Mouse (Mus musculus): ENCODE measurements around the gene Acp2. TPM values are rescaled to one million over a fixed set of nuclear protein-coding genes. Genes with fewer than 3 reads are reported as not detected.
"Not testable (repeated sequence)": the region's sequence is repeated elsewhere in the genome, so short reads cannot be mapped to it uniquely, and the experiment has no call there.

Acp2 gene
- polyA plus RNA-seq, 1 experiment from 2014 or later, result 24.2 TPM

- no peak for DNase-seq (ENCODE audit: low spot score)
- Histone ChIP-seq H3K4me3 (peak overlapping the region; percentile 87), H3K4me1 (peaks cover 16% of the 10 kb centered on the region), H3K27ac (peak overlapping the region; percentile 96), H3K9me3 (no peaks in the 10 kb centered on the region), H3K27me3 (ENCODE audit: insufficient read depth, poor library complexity, severe bottlenecking) (no peaks in the 10 kb centered on the region), H3K36me3 (peaks cover 35% of the 10 kb centered on the region)
- WGBS, result 15% methylated on average over 20 of the region's 20 CpGs
These were observed 429 bp downstream of the Acp2 start for GRCm38 (mm10) chr2:91202972-91203656.

- H3K36me3 ChIP-seq, result peaks cover 64% of the 10 kb centered on the region
- no peak for DNase-seq (ENCODE audit: low spot score)
- 89% methylated on average over 9 of the region's 9 CpGs for WGBS
These were observed 3.6 kb downstream of the Acp2 start for GRCm38 (mm10) chr2:91206254-91206775.

GRCm38 (mm10) chr2:91213311-91213710 is 10.6 kb downstream of the Acp2 start:
- H3K9me3 ChIP-seq, result no peaks in the 10 kb centered on the region
- no peak overlapping the region for H3K27ac ChIP-seq
- no peaks in the 10 kb centered on the region for H3K4me1 ChIP-seq
- peaks cover 71% of the 10 kb centered on the region for H3K36me3 ChIP-seq
- H3K4me3 ChIP-seq, result no peak overlapping the region
- H3K27me3 ChIP-seq (ENCODE audit: insufficient read depth, poor library complexity, severe bottlenecking), result no peaks in the 10 kb centered on the region
- DNase-seq (ENCODE audit: low spot score), result no peak

More at GRCm38 (mm10) chr2:91206254-91206775, 3.6 kb downstream of the Acp2 start:
- Histone ChIP-seq H3K4me3 (no peak overlapping the region), H3K4me1 (peaks cover 16% of the 10 kb centered on the region), H3K27ac (no peak overlapping the region), H3K9me3 (no peaks in the 10 kb centered on the region), H3K27me3 (ENCODE audit: insufficient read depth, poor library complexity, severe bottlenecking) (no peaks in the 10 kb centered on the region)

GRCm38 (mm10) chr2:91217032-91217431 is 14.3 kb downstream of the Acp2 start:
- Histone ChIP-seq H3K27me3 (ENCODE audit: insufficient read depth, poor library complexity, severe bottlenecking) (no peaks in the 10 kb centered on the region), H3K27ac (no peak overlapping the region), H3K4me3 (no peak overlapping the region), H3K9me3 (no peaks in the 10 kb centered on the region), H3K36me3 (peaks cover 37% of the 10 kb centered on the region), H3K4me1 (no peaks in the 10 kb centered on the region)
- no peak for DNase-seq (ENCODE audit: low spot score)
- WGBS, result 64% methylated on average over 4 of the region's 4 CpGs

GRCm38 (mm10) chr2:91220501-91220900 is 17.8 kb downstream of the Acp2 start:
- DNase-seq (ENCODE audit: low spot score), result no peak
- H3K27me3 ChIP-seq (ENCODE audit: insufficient read depth, poor library complexity, severe bottlenecking), result no peaks in the 10 kb centered on the region
- WGBS, result 85% methylated on average over 3 of the region's 3 CpGs

GRCm38 (mm10) chr2:91223614-91224013 is 20.9 kb downstream of the Acp2 start:
- H3K9me3 ChIP-seq, result no peaks in the 10 kb centered on the region
- no peaks in the 10 kb centered on the region for H3K4me1 ChIP-seq
- H3K27me3 ChIP-seq (ENCODE audit: insufficient read depth, poor library complexity, severe bottlenecking), result no peaks in the 10 kb centered on the region
- H3K27ac ChIP-seq, result no peak overlapping the region
- peak; percentile 70 for DNase-seq (ENCODE audit: low spot score)
- H3K4me3 ChIP-seq, result no peak overlapping the region
- WGBS, result 80% methylated on average over 2 of the region's 2 CpGs
- no peaks in the 10 kb centered on the region for H3K36me3 ChIP-seq

More at GRCm38 (mm10) chr2:91220501-91220900, 17.8 kb downstream of the Acp2 start:
- Histone ChIP-seq H3K36me3 (peaks cover 10% of the 10 kb centered on the region; the same call in 1 of the 2 replicates), H3K9me3 (no peaks in the 10 kb centered on the region), H3K27ac (no peak overlapping the region), H3K4me1 (no peaks in the 10 kb centered on the region), H3K4me3 (no peak overlapping the region)

- H3K4me1 ChIP-seq, result no peaks in the 10 kb centered on the region
- no peak for DNase-seq (ENCODE audit: low spot score)
- no peaks in the 10 kb centered on the region for H3K27me3 ChIP-seq (ENCODE audit: insufficient read depth, poor library complexity, severe bottlenecking)
- H3K27ac ChIP-seq, result no peak overlapping the region
- H3K36me3 ChIP-seq, result no peaks in the 10 kb centered on the region; the same call in 1 of the 2 replicates
- no peaks in the 10 kb centered on the region for H3K9me3 ChIP-seq
- no peak overlapping the region for H3K4me3 ChIP-seq
- WGBS, result 80% methylated on average over 2 of the region's 2 CpGs
These were observed 27.1 kb downstream of the Acp2 start for GRCm38 (mm10) chr2:91229735-91230134.

- Histone ChIP-seq H3K4me1 (peaks cover 11% of the 10 kb centered on the region), H3K9me3 (no peaks in the 10 kb centered on the region), H3K4me3 (peak within 1 kb of the TSS; percentile 73), H3K27me3 (ENCODE audit: insufficient read depth, poor library complexity, severe bottlenecking) (no peaks in the 10 kb centered on the region), H3K27ac (peak within 1 kb of the TSS; percentile 93), H3K36me3 (no peaks in the 10 kb centered on the region; the same call in 1 of the 2 replicates)
- WGBS, result under 1% methylated on average over 48 of the region's 48 CpGs
- DNase-seq (ENCODE audit: low spot score), result peak; percentile 99
These were observed 34.2 kb downstream of the Acp2 start, which contains the start of gene Ddb2 for GRCm38 (mm10) chr2:91236601-91237510. Ddb2 (minus strand) TSS chr2:91236982.

GRCm38 (mm10) chr2:91237511-91238080 is 34.9 kb downstream of the Acp2 start:
- WGBS, result 21% methylated on average over 4 of the region's 4 CpGs
- H3K36me3 ChIP-seq, result not testable (repeated sequence)

GRCm38 (mm10) chr2:91242547-91242946 is 39.9 kb downstream of the Acp2 start:
- Histone ChIP-seq H3K4me1 (peaks cover 4% of the 10 kb centered on the region; the same call in 1 of the 2 replicates), H3K27ac (no peak overlapping the region), H3K36me3 (no peaks in the 10 kb centered on the region), H3K27me3 (ENCODE audit: insufficient read depth, poor library complexity, severe bottlenecking) (no peaks in the 10 kb centered on the region), H3K9me3 (no peaks in the 10 kb centered on the region), H3K4me3 (no peak overlapping the region)
- 78% methylated on average over 5 of the region's 5 CpGs for WGBS
- DNase-seq (ENCODE audit: low spot score), result peak; percentile 27

More at GRCm38 (mm10) chr2:91237511-91238080, 34.9 kb downstream of the Acp2 start:
- not testable (repeated sequence) for H3K27me3 ChIP-seq (ENCODE audit: insufficient read depth, poor library complexity, severe bottlenecking); DNase-seq (ENCODE audit: low spot score); H3K9me3 ChIP-seq
- Histone ChIP-seq H3K4me3 (peak overlapping the region; percentile 73), H3K4me1 (peaks cover 11% of the 10 kb centered on the region), H3K27ac (peak overlapping the region; percentile 93; the same call in 1 of the 2 replicates)

GRCm38 (mm10) chr2:91243416-91243815 is 40.7 kb downstream of the Acp2 start:
- Histone ChIP-seq H3K27me3 (ENCODE audit: insufficient read depth, poor library complexity, severe bottlenecking) (no peaks in the 10 kb centered on the region), H3K4me3 (no peak overlapping the region), H3K4me1 (peaks cover 4% of the 10 kb centered on the region; the same call in 1 of the 2 replicates), H3K27ac (peak overlapping the region; percentile 5; the same call in 1 of the 2 replicates), H3K36me3 (no peaks in the 10 kb centered on the region), H3K9me3 (no peaks in the 10 kb centered on the region)
- WGBS, result 59% methylated on average over 3 of the region's 3 CpGs
- DNase-seq (ENCODE audit: low spot score), result peak; percentile 50

- peak overlapping the region; percentile 52 for H3K27ac ChIP-seq
- H3K27me3 ChIP-seq (ENCODE audit: insufficient read depth, poor library complexity, severe bottlenecking), result no peaks in the 10 kb centered on the region
- H3K9me3 ChIP-seq, result no peaks in the 10 kb centered on the region
These were observed 42.0 kb downstream of the Acp2 start for GRCm38 (mm10) chr2:91244557-91245228.

More at GRCm38 (mm10) chr2:91244557-91245228, 42.0 kb downstream of the Acp2 start:
- H3K4me3 ChIP-seq, result no peak overlapping the region
- 67% methylated on average over 5 of the region's 5 CpGs for WGBS
- no peak for DNase-seq (ENCODE audit: low spot score)
- H3K4me1 ChIP-seq, result peaks cover 4% of the 10 kb centered on the region; the same call in 1 of the 2 replicates
- no peaks in the 10 kb centered on the region for H3K36me3 ChIP-seq
